Mouse (Mus musculus) megakaryocyte progenitor cell, adult 5-6 weeks (primary cell): Measurements from ENCODE around the gene Prf1. TPM values are rescaled to one million over a fixed set of nuclear protein-coding genes. Genes with fewer than 3 reads are reported as not detected.

ENCODE experiments used
- ATAC-seq: replicated peaks from 2 replicates; pipeline ENCODE4 v1.8.0; 2016; ENCODE audit warnings: mild to moderate bottlenecking, moderate TSS enrichment, inconsistent platforms; ENCODE audit not compliant: poor library complexity
- total RNA-seq, 2 experiments: library from RNA; stranded (forward) in 1 of 2; stranded (reverse) in 1 of 2; fragments of 157-497, 149-512 nt in 1 of 2; fragments of 200-1000 nt in 1 of 2; gene quantifications; 2 replicates each; pipeline versions ENCODE4 v1.2.3 to v1.2.4; 2015 to 2017

Prf1 gene
- total RNA-seq, 2 experiments from 2014 or later: not detected

DNA sequence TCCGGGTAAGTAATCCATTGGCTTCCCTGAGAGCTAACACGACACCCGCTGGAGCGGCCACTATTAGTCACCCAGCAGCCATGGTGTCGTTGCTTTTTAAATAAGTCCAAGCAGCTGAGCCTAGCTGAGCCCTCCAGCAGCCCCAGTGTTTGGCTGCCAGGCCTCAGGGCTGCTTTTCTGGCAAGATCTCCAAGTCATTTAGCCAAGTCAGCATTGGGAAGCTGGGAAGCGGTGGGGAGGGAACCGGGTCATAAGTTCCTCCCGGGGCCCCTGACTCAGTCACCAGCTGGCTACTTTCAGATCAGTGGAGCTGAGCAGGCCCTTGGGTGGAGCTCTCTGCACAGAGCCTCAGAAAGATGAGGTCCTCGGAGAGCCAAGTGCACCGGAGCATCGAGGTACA lies 12.4 kb upstream of the Prf1 start:
- no peak for ATAC-seq

DNA sequence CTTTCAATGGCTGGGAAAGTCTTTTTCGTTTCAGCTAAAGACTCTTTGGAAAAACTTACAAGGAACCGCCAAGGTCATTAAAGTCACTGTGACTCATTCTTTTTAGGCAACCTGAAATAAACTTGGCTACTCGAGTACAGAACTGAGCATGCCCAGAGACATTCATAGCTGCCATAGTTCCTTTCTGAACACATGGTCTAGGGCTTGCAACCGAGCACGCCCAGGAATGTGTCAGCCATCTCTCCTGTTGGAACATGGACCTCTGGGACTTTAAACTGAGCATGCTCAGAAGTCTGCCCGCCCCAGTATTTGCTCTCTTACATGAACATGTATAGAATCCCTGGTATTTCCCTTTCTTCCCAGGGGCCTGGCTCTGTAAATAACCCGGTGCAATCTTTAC lies 11.4 kb upstream of the Prf1 start:
- ATAC-seq: no peak

DNA sequence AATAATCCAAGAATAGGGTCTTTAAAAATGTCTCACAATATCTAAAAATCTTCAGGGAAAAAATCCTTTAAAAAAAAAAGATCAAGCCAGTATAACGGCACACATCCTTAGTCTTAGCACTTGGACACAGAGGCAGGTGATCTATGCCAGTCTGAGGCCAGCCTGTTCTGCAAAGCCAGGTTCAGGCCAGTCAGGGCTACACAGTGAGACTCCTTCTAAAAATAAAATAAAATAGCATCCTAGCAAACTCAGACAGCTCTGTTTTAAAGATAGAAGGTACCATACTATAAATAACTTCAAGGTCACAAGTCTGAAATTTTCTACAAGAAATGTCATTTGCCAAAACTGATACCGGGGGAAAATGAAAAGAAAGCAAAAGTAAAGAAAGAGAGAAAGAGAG lies 7.6 kb upstream of the Prf1 start:
- ATAC-seq: no peak

DNA sequence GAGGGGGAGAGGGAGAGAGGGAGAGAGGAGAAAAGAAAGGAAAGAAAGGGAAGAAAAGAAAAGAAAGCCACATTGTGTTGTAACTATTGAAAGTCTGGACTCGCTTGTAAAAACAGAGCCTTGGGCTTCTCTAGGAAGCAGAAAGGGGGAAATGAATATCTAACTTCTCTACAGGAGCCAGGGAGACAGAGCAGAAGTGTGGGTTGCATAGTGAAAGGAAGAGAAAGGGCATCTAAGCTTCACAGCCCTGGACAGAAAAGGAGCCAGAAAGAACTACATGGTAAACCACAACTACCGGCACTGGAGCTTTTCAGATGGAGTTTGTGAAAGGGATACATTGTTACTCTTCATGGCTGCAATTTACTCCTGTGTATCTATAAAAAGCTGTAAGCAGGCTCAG lies 7.2 kb upstream of the Prf1 start:
- ATAC-seq: peak; percentile 57

DNA sequence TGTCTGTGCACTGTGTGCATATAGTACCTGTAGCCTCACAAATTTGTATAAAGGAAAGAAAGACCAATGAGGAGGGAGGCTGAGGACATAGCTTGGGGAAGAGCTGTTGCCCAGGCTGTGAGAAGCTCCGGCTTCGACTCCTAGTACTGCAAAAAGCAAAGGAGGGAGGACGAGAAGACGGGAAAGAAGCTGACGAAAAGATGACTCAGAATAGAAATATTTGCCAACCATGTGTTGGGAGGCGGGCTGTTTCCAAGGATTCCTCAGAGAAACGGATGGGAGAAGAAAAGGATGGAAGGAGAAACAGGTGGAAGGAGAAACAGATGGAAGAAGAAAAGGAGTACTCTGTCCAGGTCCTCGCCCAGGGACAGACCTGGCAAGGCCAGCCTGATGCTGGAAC lies 3.4 kb upstream of the Prf1 start:
- no peak for ATAC-seq

DNA sequence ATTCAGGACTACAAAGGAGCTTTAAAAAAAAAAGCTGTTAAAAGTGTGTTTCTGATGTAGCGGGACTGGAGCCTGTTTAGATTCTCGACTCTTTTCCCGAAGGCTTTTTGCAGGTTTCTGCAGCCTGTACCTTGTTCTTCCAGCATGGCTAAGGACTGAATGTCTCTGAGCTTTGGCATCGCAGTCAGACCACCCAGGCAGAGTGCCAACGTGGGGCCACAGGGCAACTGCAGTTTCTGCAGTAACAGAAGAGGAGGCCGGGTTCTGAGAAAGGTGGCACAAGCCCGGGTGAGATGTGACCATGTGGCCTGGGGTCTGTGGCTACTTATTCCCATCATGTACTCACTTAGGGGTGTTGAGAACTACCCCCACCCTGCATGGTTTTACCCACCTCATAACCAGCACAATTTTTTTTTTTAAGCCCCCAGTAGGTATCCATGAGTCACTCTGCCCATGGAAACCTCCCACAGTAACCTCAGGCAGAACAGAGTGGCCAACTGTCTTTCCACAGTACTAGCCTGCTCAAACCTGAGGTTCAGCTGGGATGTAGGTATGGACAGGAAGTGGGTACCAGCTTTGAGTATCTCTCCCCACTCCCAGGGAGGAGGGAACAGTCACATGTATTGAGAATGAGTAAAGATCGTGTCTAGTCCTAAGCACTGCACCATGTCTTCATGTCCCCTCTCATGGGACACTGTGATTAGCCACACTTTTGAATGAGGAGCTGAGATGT lies 754 bp upstream of the Prf1 start:
- ATAC-seq: no peak

DNA sequence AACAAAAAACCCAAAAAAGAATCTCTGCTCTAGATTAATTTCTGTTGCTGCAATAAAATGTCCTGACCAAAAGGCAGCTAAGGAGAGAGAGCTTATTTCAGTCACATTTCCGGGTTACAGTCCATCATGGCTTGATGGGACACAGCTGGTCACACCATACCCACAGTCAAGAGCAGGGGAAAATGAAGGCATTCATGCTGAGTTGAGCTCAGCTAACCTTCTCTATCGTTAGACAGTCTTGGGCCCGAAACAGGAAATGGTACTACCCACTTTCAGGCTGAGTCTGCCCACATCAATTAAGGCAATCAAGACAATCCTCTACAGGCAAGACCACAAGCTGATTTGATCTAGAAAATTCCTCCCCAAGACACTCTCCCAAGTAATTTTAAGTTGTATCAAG lies 3.4 kb downstream of the Prf1 start:
- no peak for ATAC-seq

DNA sequence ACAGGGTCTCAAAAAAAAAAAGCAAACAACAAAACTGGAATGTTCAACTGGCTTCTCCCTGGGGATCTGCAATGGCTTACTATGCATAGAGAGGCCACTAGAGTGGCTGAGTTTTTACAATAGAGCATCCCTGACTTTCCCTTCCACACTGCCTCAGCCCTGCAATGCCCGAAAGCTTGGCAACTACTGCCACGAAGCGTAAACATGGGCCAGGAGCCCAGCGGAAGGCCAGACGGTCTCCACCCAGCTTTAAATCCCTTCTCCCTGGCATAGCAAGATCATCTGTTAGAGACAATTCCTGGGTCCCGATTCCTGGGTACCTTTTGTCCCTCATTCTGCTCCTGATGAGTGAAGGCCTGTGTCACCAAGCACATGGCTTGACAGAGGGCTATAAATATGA lies 6.4 kb downstream of the Prf1 start:
- no peak for ATAC-seq

DNA sequence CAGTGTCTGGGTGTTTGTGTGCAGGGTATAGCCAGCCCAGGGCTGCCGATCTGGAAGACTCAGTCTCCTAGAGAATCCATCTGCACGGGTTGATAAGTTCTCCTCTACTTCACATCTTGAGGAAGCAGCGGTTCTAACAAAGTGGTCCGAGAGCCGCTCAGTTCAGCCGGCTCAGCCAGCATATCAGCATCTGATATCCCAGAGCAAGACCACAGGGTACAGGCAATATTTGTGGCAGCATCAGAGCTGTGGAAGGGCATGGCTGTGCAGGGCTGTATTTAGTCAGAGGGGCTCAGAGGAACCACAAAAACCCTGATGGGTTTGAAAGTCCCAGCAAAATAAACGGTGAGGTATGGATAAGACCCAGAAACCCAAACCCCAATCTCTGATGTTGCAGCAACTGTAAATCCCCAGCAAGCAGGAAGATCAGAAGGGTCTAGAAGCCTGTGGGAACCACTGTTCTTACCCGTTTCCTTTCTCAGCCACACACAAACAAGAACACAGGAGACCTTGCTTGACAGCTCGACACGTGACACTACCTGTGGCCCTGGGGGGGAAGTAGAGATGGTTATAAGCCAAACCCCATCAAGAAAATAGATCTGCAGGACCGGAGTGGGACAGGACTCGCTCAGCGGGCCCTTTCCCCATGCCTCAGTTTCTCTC lies 8.4 kb downstream of the Prf1 start:
- ATAC-seq: peak; percentile 86

DNA sequence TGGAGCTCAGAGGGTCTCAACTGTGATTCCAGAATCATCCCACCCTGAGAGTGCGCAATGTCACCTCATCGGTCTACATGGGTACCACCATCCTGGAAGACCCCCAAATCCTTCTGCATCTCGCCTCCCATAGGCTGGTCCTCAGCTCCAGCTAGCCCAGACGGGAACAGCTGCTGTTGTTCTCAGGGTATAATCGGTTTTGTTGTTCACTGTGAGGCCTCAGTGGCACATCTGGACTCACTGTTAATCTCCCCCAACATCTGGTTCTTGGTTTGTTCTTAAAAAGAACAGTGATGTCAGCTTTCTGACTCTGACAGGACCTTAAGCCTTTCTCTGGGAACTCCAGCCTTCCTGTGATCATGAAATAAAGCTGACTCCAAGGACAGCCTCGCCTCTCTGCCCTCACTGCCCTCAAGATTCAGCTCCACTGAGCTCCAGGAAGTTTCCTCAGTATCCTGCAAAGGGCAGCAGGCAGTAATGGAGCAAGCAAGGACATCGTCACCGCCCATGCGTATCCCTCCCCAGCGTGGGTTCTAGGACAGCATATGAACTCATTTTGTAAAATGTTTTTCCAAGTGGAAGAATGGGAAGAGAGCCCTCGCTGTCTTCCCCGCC lies 11.2 kb downstream of the Prf1 start:
- ATAC-seq: no peak

DNA sequence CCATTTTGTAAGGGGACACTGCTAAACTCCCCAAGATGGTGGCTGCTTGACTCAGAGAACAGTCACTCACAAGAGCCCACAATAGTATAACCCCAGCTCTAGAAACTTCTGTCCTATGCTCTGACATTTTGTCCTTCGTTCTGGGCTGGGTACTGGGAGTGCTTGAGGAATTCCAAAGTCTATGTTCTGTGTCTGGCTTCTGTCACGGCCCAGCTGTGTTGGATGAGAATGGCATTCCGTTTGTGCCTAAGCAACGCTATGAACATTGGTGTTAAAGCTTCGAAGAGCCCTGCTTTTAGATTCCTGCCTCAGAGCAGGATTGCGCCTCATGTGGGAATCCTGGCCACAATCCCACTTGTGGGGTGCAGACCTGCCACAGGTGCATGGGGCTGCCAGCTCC lies 14.5 kb downstream of the Prf1 start:
- ATAC-seq: no peak

DNA sequence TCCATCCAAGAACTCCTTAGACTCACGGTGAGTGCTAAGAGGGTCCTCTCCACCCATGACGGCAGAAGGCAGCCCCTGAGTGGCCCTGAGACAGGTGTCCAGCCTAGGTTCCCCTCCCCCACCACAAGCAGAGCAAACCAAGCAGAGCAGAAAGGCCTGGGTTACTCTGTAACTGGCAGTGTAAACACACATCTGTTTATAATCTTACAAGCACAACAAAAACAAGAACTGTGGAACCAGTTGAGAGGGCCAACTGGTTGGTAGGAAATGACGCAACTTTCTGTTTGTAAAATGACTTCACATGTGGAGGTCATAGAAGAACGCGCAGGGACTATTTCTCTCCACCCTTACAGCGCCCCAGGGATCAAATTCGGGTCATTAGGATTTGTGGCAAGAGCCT lies 15.1 kb downstream of the Prf1 start:
- ATAC-seq: no peak

DNA sequence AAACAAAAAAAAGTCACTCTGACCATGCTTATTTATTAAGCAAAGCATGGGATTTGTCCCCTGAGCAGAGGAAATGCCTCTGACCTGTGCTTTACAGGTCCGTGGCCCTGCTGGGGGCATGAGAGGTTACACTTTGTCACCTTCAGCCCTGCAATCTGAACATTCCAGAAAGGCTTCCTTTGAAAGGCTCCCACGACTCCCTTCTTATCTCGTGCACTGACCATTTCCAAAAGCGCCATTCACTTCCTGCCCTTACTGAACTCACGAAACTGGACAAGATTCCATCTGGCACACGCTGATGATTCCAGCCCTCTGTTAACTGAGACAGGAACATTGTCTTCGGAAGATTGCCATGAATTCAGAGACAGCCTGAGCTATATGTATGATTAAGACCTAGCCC lies 16.1 kb downstream of the Prf1 start:
- no peak for ATAC-seq

DNA sequence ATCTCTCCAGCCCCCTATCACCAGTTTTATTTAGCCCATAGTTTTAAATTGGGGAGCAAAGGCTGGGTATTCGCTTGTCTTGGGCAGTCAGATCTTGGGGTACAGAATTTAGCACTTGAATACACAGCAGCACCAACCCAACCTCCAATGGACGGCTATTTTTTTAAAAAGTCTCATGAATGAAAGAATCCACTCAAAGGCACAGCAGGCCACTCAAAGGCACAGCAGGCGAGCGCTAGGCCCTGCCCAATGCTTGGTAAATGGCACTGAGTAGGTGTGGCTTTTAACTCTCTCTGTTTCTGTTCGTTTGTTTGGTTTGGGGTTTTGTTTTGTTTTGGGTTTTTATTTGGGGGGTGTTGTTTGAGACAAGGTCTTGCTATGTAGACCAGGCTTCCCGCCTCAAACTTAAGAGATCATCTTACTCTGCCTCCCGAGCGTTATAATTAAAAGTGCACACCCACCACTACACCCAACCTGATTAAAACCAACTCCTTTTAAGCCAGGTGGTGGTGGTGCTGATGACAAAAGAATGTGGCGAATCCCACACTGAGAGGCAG lies 17.8 kb downstream of the Prf1 start:
- no peak for ATAC-seq

DNA sequence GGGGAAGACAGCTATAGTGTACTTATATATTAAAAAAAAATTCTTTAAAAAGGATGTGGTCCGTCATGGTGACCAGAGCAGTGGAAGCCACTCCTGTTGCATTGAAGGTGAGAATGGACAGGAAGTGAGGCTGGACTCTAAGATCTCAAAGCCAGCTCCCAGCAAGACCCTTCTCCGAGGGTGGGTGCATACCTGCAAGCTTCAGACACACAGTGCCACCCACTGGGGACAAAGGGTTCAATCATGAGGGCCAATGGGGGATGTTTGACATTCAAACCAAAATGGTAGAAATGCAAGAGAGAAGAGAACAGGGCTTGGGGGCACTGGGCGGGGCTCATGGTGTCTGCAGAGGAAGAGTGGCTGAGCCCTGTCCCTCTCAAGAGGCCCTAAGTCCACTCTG lies 20.9 kb downstream of the Prf1 start:
- ATAC-seq: no peak

DNA sequence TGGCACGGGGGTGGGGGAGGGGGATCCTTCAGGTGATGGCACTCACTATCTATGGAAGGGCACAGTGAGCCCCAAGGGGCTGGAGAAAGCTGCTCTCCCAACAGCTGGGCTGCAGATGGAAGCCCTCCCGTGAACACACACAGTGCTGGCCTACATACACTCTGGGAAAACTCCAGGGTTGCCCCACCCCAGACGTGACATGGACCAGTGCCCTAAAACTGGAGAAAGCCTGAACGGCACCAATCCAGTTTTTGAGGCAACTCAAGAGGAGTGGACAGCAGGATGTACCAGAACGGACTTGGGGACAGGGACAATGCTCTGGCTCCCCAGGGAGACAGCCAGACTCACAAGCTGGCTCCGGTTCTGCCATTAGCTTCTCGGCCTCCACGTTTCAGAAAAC lies 27.1 kb downstream of the Prf1 start:
- no peak for ATAC-seq

DNA sequence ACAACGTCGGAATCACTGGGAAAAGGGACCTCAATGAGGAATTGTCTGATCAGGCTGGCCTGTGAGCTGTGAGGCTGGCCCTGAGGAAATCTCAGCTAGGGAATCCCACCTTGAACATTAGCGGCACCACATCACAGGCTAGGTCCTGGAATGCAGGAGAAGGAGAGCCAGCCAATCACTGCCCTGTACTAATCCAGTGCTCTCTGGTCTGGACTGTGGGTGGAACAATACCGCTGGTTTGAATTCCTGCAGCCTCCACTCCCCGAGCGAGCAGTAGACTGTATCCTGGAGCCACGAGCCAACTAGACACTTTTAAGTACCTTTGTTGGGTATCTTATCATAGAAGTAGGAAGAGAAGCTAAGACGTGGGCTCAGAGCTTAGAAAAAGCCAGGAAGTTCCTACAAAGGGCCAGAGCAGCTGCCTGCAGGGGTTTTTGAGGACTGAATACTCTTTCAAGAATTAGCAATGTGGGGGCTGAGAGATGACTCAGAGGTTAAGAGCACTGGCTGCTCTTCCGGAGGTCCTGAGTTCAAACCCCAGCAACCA lies 28.2 kb downstream of the Prf1 start:
- no peak for ATAC-seq

DNA sequence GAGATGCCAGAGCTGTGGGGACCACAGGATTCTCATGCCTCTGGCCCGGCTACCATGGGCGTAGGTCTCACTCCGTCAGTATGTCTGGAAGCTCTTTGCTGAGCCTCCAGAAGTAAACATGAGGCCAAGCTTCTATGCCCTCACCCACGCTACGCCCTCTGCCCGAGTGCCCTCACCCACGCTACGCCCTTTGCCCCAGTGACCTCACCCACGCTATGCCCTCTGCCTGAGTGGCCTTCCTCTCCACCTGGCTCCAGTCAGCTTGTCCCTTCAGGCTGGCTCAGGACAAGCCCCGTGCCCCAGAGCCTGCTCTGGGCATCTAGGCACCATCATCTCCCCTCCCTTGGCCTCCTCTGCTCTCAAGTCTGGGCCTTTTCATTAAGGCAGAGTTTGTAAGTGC lies 29.9 kb downstream of the Prf1 start:
- ATAC-seq: no peak

DNA sequence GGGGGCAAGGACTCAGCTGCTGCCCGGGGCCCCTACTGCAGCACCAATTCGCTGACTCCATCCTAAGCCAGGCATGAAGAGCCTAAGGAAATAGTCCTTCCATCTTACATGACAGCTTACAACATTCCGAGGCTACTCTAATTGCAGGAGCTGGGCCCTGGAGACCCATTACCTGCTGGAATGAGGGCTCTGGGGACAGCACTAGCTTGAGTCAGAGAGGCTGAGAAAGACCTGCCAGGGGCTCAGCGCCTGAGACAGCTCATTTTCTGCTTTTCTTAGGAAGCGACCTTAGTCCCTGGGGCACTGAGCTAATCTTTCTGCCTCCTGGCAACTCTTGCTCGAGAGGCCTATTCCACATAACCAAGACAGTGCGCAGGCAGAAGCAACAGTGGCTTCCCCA lies 31.3 kb downstream of the Prf1 start:
- ATAC-seq: no peak

DNA sequence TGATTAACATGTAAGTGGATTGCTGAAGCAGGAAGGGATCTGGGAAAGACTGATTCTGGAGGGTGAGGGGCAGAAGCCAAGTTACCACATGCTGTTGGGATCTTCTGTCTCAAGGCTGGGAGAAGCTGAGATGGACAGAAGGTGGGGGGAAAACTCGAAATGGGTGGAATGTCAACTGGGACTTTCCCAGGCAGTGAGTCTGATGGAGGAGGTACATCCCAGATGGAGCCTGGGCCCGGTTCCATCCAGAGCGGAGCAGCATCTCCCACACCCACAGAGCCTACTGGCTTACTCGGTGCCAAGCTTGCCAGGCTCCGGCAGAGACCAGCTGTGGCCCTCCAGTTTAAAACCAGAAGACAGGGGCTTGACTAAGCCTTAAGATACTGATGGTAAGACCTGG lies 33.4 kb downstream of the Prf1 start:
- ATAC-seq: no peak

DNA sequence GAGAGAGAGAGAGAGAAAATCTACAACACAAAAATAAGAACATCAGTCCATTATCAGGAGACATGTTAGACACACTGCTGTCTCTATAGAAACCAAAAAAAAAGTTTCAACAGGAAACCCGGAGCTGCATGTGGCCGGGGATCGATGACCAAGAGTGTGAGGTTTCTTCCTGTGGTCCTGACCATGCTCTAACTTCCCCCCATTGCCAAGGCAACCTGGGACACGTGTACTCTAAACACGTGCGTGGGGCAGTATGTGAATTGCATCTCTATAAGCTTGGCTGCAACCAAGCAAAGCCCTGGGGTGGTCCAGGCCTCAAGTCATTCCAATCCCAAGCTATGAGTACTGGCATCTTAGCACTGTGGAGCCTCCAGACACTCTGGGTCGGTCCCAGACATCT lies 36.9 kb downstream of the Prf1 start:
- peak; percentile 55 for ATAC-seq

DNA sequence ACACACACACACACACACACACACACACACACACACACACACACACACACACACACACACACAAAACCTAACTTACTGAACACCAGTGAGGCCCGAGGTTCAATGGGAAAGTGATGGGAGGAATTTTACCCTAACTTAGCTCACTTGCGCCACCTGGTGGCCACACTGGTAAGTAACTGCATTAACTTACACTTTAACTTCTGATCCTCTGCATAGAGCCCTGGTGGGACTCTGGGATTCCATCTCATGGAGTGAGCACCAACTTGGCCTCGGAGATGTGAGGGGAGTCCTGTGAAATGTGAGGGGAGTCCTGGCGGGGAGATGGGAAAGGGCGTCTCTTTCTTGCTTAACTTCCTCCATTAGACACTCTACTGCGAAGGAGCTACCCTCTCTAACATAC lies 38.5 kb downstream of the Prf1 start:
- peak; percentile 83 for ATAC-seq
